Mouse (Mus musculus) embryonic fibroblast, embryonic 13.5 days (primary cell): ENCODE measurements at regions not wholly inside any gene's neighbourhood (a gene's known extent, or its start where the extent isn't known, plus 50 kb on each side); places are given as distances from the start of the nearest gene placed in this dataset.

Experiments
- CTCF ChIP-seq: IDR thresholded peaks from 2 replicates; pipeline ENCODE4 v1.5.1; 2011; ENCODE audit warnings: mild to moderate bottlenecking, control low read depth, low read length, moderate library complexity, borderline replicate concordance; ENCODE audit not compliant: insufficient read depth
- POLR2A ChIP-seq: IDR thresholded peaks from 2 replicates; pipeline ENCODE4 v1.6.1; 2011; ENCODE audit warnings: low read depth, mild to moderate bottlenecking, control low read depth, low read length, moderate library complexity

DNA sequence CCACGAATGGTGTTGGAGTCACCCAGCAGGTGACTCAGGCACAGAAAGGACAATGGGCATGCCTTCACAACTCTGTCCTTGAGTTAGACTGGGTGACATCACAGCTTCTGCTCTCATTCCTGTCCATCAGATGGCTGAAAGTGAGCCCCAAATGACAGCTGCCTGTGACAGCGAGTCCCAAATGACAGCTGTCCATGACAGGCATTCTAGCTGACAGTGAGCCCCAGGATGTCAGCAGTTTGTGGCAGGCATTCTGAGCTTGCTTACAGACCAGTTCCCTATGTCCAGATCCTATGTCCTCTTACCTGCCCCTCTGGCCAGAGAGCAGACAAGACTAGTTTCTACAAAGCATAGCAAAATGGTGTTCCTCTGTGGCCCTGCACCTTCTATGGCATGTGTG lies 102.7 kb upstream of the Slc35f3 start:
- TF ChIP-seq POLR2A (no peak), CTCF (no peak)
